Mouse (Mus musculus): ENCODE results near the gene Spata1. TPM values are rescaled to one million over a fixed set of nuclear protein-coding genes. Genes with fewer than 3 reads are reported as not detected.

The Spata1 gene
- polyA plus RNA-seq, 1 experiment from 2014 or later = 5.5 TPM

DNA sequence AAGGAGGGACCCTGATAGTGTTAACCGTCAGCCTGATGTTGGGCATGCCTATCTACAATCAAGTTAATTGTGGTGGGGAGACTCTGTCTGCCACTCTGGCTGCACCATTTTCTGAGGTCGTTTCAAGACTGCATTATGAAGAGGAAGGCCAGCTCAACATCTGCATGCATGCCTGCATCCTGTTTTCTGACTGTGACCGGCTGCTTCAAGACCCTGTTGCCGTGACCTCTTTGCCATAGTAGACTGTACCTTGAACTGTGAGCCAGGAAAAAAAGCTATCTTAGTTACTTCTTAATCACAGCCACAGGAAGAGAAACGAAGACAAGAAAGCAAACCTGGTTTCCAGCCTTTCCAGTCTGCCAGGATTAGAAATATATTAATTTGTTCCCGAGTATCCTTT lies 50.6 kb downstream of the Spata1 start:
- no peak overlapping the region for H3K4me2 ChIP-seq
- no peaks in the 10 kb centered on the region for H3K36me3 ChIP-seq (replicated peaks)
- no peak overlapping the region for H3K9ac ChIP-seq
- no peak overlapping the region for H3K27ac ChIP-seq
- H3K27me3 ChIP-seq (replicated peaks) = no peaks in the 10 kb centered on the region
- 83% methylated on average over 6 of the region's 6 CpGs for WGBS
- no peaks in the 10 kb centered on the region for H3K9me3 ChIP-seq
- peaks cover 10% of the 10 kb centered on the region; the same call in 1 of the 2 replicates for H3K4me1 ChIP-seq
- H3K4me3 ChIP-seq = no peak overlapping the region
- no peak for ATAC-seq (replicated peaks)

DNA sequence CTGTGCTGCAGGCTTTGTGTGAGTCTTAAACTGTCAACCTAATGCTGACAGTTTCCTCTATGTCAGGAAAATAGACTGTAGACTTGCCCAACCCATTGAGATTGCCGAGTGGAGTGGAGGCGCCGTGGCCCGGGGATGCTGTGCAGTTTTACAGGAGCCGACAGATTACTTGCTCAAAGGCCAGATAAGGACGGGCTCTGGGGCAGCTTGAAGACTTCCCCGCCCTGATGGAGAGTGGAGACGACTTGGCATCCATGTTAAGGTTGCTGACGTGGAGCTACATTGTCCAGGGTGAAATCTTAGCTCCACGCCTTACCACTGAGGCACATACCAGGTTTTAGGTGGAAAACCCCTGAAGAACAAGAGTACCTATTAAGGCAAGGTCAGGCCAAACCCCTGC lies 51.2 kb downstream of the Spata1 start:
- Histone ChIP-seq H3K4me2 (no peak overlapping the region), H3K27ac (no peak overlapping the region), H3K4me3 (no peak overlapping the region), H3K27me3 (replicated peaks) (no peaks in the 10 kb centered on the region), H3K36me3 (replicated peaks) (no peaks in the 10 kb centered on the region), H3K4me1 (peaks cover 10% of the 10 kb centered on the region; the same call in 1 of the 2 replicates), H3K9ac (no peak overlapping the region), H3K9me3 (no peaks in the 10 kb centered on the region)
- 89% methylated on average over 10 of the region's 10 CpGs for WGBS
- ATAC-seq (replicated peaks) = no peak

DNA sequence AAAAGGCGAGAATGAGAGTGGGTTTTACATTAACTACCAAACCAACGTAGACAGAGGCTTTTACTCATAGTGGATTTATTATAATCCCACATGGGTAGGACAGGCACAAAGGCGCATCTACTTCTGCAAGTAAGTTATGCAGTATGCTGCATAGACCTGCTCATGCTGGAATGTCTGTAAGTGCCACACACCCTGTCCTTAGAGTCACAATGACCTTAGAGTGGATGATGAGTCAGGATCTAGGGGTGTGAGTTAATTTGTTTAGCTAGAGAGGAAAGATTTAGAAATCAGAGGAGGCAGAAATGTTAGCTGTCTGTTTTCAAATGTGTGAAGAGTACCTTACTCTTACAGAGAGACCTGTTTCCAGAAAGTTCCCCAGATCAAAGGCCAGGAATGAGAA lies 52.0 kb downstream of the Spata1 start:
- no peak for ATAC-seq (replicated peaks)
- Histone ChIP-seq H3K9ac (no peak overlapping the region), H3K4me1 (peaks cover 10% of the 10 kb centered on the region; the same call in 1 of the 2 replicates), H3K9me3 (no peaks in the 10 kb centered on the region), H3K4me3 (no peak overlapping the region), H3K36me3 (replicated peaks) (no peaks in the 10 kb centered on the region), H3K4me2 (no peak overlapping the region), H3K27me3 (replicated peaks) (no peaks in the 10 kb centered on the region), H3K27ac (no peak overlapping the region)
- WGBS = 87% methylated on average over 3 of the region's 3 CpGs

DNA sequence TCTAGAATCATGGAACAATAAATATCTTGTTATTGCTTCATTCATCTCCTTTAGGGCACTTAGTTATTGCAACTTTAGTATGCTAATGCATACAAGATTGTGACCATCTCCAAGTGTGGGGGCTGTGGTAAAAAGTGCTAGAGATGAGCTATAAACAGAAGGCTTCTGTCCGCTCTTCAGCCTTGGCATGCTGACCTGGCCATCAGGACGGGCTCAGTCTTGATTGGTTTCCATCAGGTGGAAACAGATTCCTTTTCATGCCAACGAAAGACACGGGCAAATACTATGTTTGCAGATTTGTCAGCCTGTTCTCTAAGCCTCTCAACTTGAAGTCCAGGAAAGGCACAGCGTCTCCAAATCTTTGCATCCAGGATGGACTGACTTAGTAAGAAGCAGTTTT lies 52.4 kb downstream of the Spata1 start:
- H3K4me3 ChIP-seq = no peak overlapping the region
- WGBS = 93% methylated on average over 5 of the region's 5 CpGs
- no peak for ATAC-seq (replicated peaks)

DNA sequence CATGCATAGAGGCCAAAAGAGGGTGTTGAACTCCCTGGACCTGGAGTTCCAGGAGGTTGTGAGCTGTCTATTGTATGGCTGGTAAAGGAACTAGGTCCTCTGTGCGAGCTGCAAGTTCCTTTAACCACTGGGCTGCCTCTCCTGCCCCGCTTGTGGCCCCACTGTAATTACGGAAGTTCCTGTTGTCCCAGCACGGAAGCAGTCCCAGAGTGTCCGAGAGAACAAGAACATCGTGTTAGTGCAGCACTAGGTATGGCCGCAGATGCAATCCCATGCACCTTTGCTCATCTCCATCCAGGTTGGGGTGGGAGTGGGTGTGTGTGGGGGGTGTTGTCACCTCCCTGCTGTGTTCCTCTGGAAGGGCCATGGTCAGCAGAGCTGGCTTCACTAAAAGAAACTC lies 54.7 kb downstream of the Spata1 start:
- no peak overlapping the region for H3K27ac ChIP-seq
- WGBS = 90% methylated on average over 7 of the region's 7 CpGs

More for the DNA sequence above, 52.4 kb downstream of the Spata1 start:
- Histone ChIP-seq H3K4me2 (no peak overlapping the region), H3K27ac (no peak overlapping the region), H3K36me3 (replicated peaks) (no peaks in the 10 kb centered on the region), H3K4me1 (peaks cover 10% of the 10 kb centered on the region; the same call in 1 of the 2 replicates), H3K9ac (no peak overlapping the region), H3K9me3 (no peaks in the 10 kb centered on the region), H3K27me3 (replicated peaks) (no peaks in the 10 kb centered on the region)

DNA sequence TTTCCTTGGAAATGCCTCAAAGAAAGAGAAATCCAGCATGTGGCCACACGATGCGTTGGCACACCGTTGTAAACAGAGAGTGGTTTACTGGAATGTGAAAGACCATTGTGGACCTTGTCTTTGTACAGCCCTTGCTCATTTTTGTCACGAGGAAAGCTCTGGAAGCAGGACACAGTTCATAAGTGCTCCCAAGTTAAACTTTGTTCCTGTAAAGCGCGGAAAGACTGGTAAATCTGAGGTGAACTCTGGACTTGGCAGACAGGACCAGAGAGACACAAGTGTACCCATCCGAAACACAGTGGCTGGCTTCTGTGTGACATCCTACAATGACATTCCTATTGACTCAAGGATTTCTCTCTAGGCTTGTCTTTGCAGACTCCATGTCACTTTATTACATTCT lies 56.2 kb downstream of the Spata1 start:
- no peak overlapping the region for H3K27ac ChIP-seq
- no peak overlapping the region for H3K4me2 ChIP-seq
- ATAC-seq (replicated peaks) = no peak
- H3K36me3 ChIP-seq (replicated peaks) = peaks cover 5% of the 10 kb centered on the region; the same call in 1 of the 2 replicates
- H3K4me3 ChIP-seq = no peak overlapping the region
- no peaks in the 10 kb centered on the region for H3K27me3 ChIP-seq (replicated peaks)
- 87% methylated on average over 7 of the region's 7 CpGs for WGBS
- no peaks in the 10 kb centered on the region for H3K9me3 ChIP-seq
- H3K9ac ChIP-seq = no peak overlapping the region
- H3K4me1 ChIP-seq = no peaks in the 10 kb centered on the region

More for the DNA sequence above, 54.7 kb downstream of the Spata1 start:
- Histone ChIP-seq H3K4me1 (peaks cover 1% of the 10 kb centered on the region; the same call in 1 of the 2 replicates), H3K4me3 (no peak overlapping the region), H3K36me3 (replicated peaks) (no peaks in the 10 kb centered on the region), H3K27me3 (replicated peaks) (no peaks in the 10 kb centered on the region), H3K9ac (no peak overlapping the region), H3K4me2 (no peak overlapping the region), H3K9me3 (no peaks in the 10 kb centered on the region)
- no peak for ATAC-seq (replicated peaks)

DNA sequence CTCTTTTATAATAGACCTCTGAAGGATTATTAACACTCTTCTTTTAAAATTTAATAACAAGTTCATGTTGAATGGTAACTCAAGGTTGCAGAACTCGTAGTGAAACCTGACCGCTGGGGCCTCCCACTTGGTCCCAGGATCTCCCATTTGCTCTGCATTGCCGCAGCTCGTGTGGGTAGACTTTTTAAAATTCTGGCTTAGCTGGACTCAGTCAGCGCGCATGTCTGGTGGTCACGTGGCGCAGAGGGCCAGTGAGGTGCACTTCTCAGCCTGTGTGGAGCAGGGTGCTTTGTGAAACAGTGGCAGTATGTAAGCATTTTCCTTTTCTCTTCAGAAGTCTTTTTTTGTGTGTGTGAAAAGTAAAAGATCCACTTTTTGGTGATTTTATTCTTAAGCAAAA lies 56.6 kb downstream of the Spata1 start:
- Histone ChIP-seq H3K4me1 (no peaks in the 10 kb centered on the region), H3K36me3 (replicated peaks) (peaks cover 10% of the 10 kb centered on the region; the same call in 1 of the 2 replicates), H3K9ac (no peak overlapping the region)

DNA sequence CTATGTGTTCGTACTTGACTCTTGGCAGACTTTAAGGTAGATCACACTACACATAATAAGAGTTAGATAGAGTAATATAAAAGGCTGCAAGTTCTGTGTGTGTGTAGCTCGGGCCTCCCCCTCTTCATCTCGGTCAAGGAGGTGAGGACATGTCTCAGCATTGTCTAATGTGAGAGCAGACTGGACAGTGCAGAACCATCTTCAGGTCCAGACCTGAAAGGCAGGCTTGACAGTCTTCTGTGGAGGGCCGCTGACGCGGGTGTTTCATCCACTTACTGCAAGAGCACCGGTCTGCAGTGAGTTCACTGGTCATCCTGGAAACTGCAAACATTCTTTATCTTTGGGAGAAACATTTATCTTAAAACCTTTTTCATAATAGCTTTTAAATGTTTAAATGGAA lies 57.1 kb downstream of the Spata1 start:
- Histone ChIP-seq H3K27me3 (replicated peaks) (no peaks in the 10 kb centered on the region), H3K4me1 (no peaks in the 10 kb centered on the region), H3K36me3 (replicated peaks) (peaks cover 10% of the 10 kb centered on the region; the same call in 1 of the 2 replicates), H3K9me3 (no peaks in the 10 kb centered on the region), H3K4me2 (no peak overlapping the region), H3K27ac (no peak overlapping the region), H3K9ac (no peak overlapping the region), H3K4me3 (no peak overlapping the region)
- ATAC-seq (replicated peaks) = no peak
- WGBS = 96% methylated on average over 7 of the region's 7 CpGs

More for the DNA sequence above, 56.6 kb downstream of the Spata1 start:
- Histone ChIP-seq H3K4me2 (no peak overlapping the region), H3K27ac (no peak overlapping the region), H3K9me3 (no peaks in the 10 kb centered on the region), H3K27me3 (replicated peaks) (no peaks in the 10 kb centered on the region), H3K4me3 (no peak overlapping the region)
- no peak for ATAC-seq (replicated peaks)
- 92% methylated on average over 8 of the region's 8 CpGs for WGBS

DNA sequence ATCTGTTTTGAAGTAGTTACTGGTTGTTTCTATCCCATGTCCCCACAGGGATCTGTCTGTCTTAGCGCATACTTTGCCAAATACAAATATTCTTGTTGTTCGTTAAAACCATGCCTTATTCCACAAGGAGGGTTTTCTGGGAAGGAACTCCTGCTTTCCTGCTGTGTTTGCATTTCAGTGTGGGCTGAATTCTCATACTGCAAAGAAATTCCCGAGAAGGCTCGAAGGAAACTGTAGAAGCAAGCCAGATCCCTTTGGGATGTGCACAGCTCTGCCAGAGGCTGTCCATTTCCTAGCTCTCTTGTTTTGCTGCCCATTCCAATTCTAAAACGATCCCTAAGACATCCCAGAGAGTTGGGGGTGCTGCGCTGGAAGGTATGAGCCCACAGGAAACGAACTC lies 59.1 kb downstream of the Spata1 start:
- H3K4me2 ChIP-seq = no peak overlapping the region
- no peak overlapping the region for H3K27ac ChIP-seq
- no peak for ATAC-seq (replicated peaks)
- no peak overlapping the region for H3K4me3 ChIP-seq
- H3K9me3 ChIP-seq = no peaks in the 10 kb centered on the region
- no peaks in the 10 kb centered on the region for H3K27me3 ChIP-seq (replicated peaks)
- WGBS = 88% methylated on average over 7 of the region's 7 CpGs
- no peak overlapping the region for H3K9ac ChIP-seq
- no peaks in the 10 kb centered on the region for H3K4me1 ChIP-seq
- peaks cover 14% of the 10 kb centered on the region; the same call in 1 of the 2 replicates for H3K36me3 ChIP-seq (replicated peaks)

DNA sequence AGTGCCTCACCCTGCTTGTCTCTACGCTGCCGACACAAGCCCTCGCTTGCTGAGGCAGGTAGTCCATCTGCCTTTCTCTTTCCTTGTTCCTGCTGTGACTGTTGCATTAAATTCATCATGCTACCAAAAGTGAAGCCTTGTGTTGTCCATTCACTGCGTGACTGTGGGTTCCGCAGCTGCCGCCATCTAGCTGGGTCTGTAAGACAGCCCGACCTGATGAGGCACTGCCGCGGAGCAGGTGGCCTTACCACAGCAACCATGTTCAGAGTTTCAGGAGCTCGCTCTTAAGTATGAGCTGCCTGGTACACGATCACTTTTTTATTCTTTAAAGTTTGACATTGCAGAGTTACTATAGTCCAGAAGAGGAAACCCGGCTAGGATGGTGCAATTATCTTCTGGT lies 59.5 kb downstream of the Spata1 start:
- Histone ChIP-seq H3K4me1 (no peaks in the 10 kb centered on the region), H3K4me3 (no peak overlapping the region), H3K27ac (no peak overlapping the region), H3K4me2 (no peak overlapping the region), H3K36me3 (replicated peaks) (peaks cover 14% of the 10 kb centered on the region; the same call in 1 of the 2 replicates), H3K9ac (no peak overlapping the region), H3K9me3 (no peaks in the 10 kb centered on the region), H3K27me3 (replicated peaks) (no peaks in the 10 kb centered on the region)
- no peak for ATAC-seq (replicated peaks)
- WGBS = 92% methylated on average over 12 of the region's 12 CpGs

DNA sequence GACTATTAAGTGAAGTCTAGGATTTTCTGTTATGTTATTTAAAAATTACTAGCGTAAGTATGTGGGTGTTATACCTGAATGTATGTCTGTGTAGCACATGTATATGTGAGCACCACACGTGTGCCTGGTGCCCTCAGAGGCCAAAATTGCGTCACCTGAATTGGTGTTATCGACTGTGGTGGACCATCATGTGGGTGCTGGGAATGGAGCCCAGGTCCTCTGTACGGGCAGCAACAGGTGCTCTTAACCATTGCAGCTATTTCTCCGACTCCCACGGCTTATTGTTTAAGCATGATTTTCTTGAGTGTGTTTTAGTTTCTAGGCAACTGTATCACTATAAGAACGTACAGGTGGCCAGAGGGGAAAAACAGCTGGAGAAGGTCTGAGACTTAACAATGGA lies 63.4 kb downstream of the Spata1 start:
- H3K4me2 ChIP-seq = no peak overlapping the region
- WGBS = 92% methylated on average over 8 of the region's 8 CpGs
- no peak overlapping the region for H3K9ac ChIP-seq
- H3K36me3 ChIP-seq (replicated peaks) = peaks cover 27% of the 10 kb centered on the region; the same call in 1 of the 2 replicates
- ATAC-seq (replicated peaks) = no peak
- H3K27me3 ChIP-seq (replicated peaks) = no peaks in the 10 kb centered on the region
- no peaks in the 10 kb centered on the region for H3K4me1 ChIP-seq
- H3K4me3 ChIP-seq = no peak overlapping the region
- H3K27ac ChIP-seq = no peak overlapping the region
- H3K9me3 ChIP-seq = no peaks in the 10 kb centered on the region

DNA sequence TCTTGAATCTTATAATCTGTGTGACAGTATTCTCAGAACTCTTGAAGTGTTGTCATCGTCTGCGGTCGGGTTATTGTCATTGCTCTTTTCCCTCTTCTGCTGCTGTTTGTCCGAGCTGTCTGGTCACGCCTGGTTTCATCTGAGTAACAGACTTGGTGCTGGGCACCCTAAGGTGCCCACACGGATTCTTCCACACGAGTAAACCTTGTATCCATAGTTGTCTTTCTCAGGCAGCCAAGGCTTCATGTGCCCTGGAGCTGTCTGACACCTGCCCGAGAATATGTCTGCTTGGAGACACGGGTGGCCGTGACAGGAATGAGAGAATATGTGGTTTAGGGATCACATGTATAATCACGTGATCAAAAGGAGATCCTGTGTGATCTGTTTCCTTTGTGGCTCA lies 64.0 kb downstream of the Spata1 start:
- Histone ChIP-seq H3K4me2 (no peak overlapping the region), H3K36me3 (replicated peaks) (peaks cover 27% of the 10 kb centered on the region; the same call in 1 of the 2 replicates), H3K9ac (no peak overlapping the region), H3K4me1 (no peaks in the 10 kb centered on the region), H3K27ac (no peak overlapping the region), H3K9me3 (no peaks in the 10 kb centered on the region), H3K4me3 (no peak overlapping the region), H3K27me3 (replicated peaks) (no peaks in the 10 kb centered on the region)
- no peak for ATAC-seq (replicated peaks)
- 90% methylated on average over 11 of the region's 11 CpGs for WGBS

DNA sequence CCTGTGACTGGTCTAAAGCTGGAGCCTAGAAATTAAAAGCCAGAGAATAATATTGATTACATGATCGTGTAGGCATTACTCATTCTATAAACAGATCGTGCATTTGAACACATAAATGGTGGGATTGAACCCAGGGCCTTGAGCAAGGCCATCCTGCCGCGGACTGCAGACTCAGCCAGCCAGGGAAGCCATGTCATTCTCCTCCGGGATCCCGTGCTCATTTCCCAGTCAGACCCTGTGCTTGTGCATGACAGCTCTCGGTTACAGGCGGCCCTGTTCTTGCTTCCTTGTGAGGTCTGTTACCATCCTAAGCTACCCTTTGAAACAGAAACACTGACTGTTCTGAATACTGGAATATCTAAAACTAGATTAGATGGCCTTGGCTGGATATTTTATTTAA lies 64.9 kb downstream of the Spata1 start:
- no peaks in the 10 kb centered on the region for H3K27me3 ChIP-seq (replicated peaks)
- no peaks in the 10 kb centered on the region for H3K9me3 ChIP-seq
- no peaks in the 10 kb centered on the region for H3K4me1 ChIP-seq
- ATAC-seq (replicated peaks) = no peak
- no peak overlapping the region for H3K9ac ChIP-seq
- no peak overlapping the region for H3K4me3 ChIP-seq
- no peak overlapping the region for H3K4me2 ChIP-seq
- H3K36me3 ChIP-seq (replicated peaks) = peaks cover 30% of the 10 kb centered on the region; the same call in 1 of the 2 replicates
- H3K27ac ChIP-seq = no peak overlapping the region
- 92% methylated on average over 8 of the region's 8 CpGs for WGBS

Measured in midbrain, embryonic 15.5 days (tissue).